Mouse (Mus musculus) midbrain, embryonic 10.5 days (tissue): ENCODE measurements around the gene Mttp. TPM values are rescaled to one million over a fixed set of nuclear protein-coding genes. Genes with fewer than 3 reads are reported as not detected.

ENCODE experiments used
- DNase-seq: peaks from one replicate; pipeline ENCODE4 v3.0.0-alpha.2; 2017; ENCODE audit warnings: low spot score
- H3K27ac ChIP-seq: fragments of 300-500 bp; sonication (generic); replicated peaks from 2 replicates; pipeline ENCODE4 v1.5.1; 2016; ENCODE audit warnings: mild to moderate bottlenecking
- H3K27me3 ChIP-seq: fragments of 300-500 bp; sonication (generic); 2 replicates; pipeline ENCODE4 v1.6.1; 2016; ENCODE audit warnings: low read depth, mild to moderate bottlenecking; ENCODE audit not compliant: poor library complexity, severe bottlenecking
- H3K36me3 ChIP-seq: fragments of 300-500 bp; sonication (generic); 2 replicates; pipeline ENCODE4 v1.6.1; 2016; ENCODE audit warnings: mild to moderate bottlenecking, moderate library complexity
- H3K4me1 ChIP-seq: fragments of 300-500 bp; sonication (generic); 2 replicates; pipeline ENCODE4 v1.6.1; 2016
- H3K4me3 ChIP-seq: fragments of 300-500 bp; sonication (generic); 2 replicates; pipeline ENCODE4 v1.5.1; 2016; ENCODE audit warnings: mild to moderate bottlenecking, moderate library complexity
- H3K9me3 ChIP-seq: fragments of 300-500 bp; sonication (generic); replicated peaks from 2 replicates; pipeline ENCODE4 v1.6.1; 2016; ENCODE audit warnings: mild to moderate bottlenecking
- WGBS: fragments of 180-500 bp; shearing (Covaris S2); methylation state at CpG from one replicate; pipeline ENCODE4 v1.1.7; 2016; 5-methylcytosine and 5-hydroxymethylcytosine counted together
- polyA plus RNA-seq: library from polyadenylated mRNA; unstranded; fragments of >200 nt; fragmentation: Nextera tagmentation; extraction: Ambion mirVana; gene quantifications from 2 replicates; pipeline ENCODE4 v1.2.1, GENCODE M21; 2016

Mttp gene
- polyA plus RNA-seq, 1 experiment from 2014 or later = 11.3 TPM

DNA sequence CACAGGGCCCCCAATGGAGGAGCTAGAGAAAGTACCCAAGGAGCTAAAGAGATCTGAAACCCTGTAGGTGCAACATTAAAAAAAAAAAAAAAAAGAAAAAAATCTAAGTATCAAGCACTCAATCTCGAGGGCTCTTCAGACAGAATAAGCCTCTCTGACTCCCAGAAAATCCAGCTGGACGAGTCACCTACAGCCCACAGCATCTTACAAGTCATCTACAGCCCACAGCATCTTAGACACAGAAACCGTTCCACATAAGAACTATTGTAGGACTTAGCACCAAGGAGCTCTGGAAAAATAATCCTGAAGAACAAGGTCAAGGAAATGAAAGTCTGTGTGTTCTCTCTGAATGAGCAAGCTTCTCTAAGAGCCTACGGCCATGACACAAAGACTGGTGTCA, 42.8 kb downstream of the Mttp start:
- Histone ChIP-seq H3K9me3 (no peaks in the 10 kb centered on the region), H3K27ac (no peak overlapping the region), H3K4me1 (peaks cover 11% of the 10 kb centered on the region), H3K4me3 (no peak overlapping the region), H3K27me3 (no peaks in the 10 kb centered on the region), H3K36me3 (no peaks in the 10 kb centered on the region)
- WGBS = 87% methylated on average over 4 of the region's 4 CpGs
- DNase-seq = no peak

GRCm38 (mm10) chr3:138097718-138098117, 47.0 kb downstream of the Mttp start:
- Histone ChIP-seq H3K27ac (0 out of 2 replicates have a peak overlapping the region, but pooled peaks have one; percentile 52), H3K4me3 (no peak overlapping the region), H3K9me3 (no peaks in the 10 kb centered on the region), H3K4me1 (peaks cover 12% of the 10 kb centered on the region), H3K36me3 (peaks cover 9% of the 10 kb centered on the region), H3K27me3 (no peaks in the 10 kb centered on the region)
- DNase-seq = no peak
- 85% methylated on average over 1 of the region's 1 CpGs for WGBS

DNA sequence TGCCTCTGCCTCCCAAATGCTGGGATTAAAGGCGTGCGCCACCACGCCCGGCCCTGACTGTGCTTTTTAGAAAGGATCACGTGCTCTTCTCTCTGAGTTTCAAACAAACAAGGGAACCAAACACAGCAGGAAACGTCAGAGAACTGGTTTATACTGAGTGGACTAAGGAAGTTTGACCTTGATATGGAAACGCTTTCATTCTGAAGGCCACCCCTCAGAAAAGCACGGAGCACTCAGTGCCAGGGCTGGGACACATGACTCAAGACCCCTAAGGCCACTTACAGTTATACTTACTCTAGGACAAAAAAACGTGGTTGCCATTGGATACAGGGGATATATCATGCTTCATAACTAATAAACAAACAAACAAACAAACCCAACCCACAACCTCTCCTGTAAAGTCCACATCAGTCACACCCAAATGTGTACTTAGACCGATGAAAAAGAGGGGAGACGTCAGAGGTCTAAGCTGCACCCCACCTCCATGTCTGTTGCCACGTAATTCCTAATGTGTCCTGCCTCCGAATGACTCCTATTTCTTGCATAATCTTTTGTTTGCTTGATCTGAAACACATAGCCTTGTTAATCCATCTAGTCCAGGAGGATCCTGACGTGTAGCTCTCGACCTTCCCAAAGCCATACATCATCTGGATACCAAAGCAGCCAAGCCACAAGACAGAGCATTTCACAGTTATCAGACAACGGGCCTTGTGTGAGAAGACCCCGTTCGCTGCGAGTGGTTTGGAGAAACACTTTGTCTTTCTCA, 48.3 kb downstream of the Mttp start:
- 91% methylated on average over 19 of the region's 19 CpGs for WGBS
- H3K27me3 ChIP-seq = no peaks in the 10 kb centered on the region
- peak overlapping the region; percentile 52; the same call in 1 of the 2 replicates for H3K27ac ChIP-seq

GRCm38 (mm10) chr3:138095718-138096117, 49.0 kb downstream of the Mttp start:
- no peak overlapping the region for H3K27ac ChIP-seq
- peaks cover 12% of the 10 kb centered on the region for H3K4me1 ChIP-seq
- H3K36me3 ChIP-seq = peaks cover 9% of the 10 kb centered on the region
- H3K9me3 ChIP-seq = no peaks in the 10 kb centered on the region
- WGBS = 83% methylated on average over 10 of the region's 10 CpGs
- DNase-seq = no peak
- H3K27me3 ChIP-seq = no peaks in the 10 kb centered on the region
- H3K4me3 ChIP-seq = no peak overlapping the region

More for the DNA sequence above, 48.3 kb downstream of the Mttp start:
- Histone ChIP-seq H3K4me1 (peaks cover 12% of the 10 kb centered on the region), H3K36me3 (peaks cover 9% of the 10 kb centered on the region), H3K9me3 (no peaks in the 10 kb centered on the region), H3K4me3 (no peak overlapping the region)
- no peak for DNase-seq

DNA sequence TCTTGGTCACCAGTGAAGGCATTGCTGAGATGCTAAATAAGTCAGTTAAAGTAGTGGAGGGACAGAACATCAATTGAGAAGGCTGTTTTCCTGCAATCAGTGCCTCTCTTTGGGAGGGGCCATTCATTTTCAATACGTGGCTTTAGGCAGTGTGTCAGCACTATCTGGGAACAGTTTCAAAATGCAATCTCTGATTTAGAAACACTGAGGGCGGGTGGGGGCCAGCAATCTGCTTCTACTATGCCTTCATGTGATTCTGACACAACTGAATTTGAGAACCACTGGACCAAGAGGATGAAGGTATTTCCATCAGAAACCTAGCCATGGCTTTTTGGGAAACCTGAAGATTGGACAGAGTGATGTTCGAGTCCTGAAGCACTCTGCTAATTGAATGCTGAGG, 49.5 kb downstream of the Mttp start:
- Histone ChIP-seq H3K36me3 (peaks cover 9% of the 10 kb centered on the region), H3K27me3 (no peaks in the 10 kb centered on the region), H3K4me1 (peaks cover 12% of the 10 kb centered on the region), H3K27ac (no peak overlapping the region), H3K4me3 (no peak overlapping the region), H3K9me3 (no peaks in the 10 kb centered on the region)
- no peak for DNase-seq
- 87% methylated on average over 3 of the region's 3 CpGs for whole genome bisulfite sequencing

GRCm38 (mm10) chr3:138083896-138084295, 60.9 kb downstream of the Mttp start:
- H3K27me3 ChIP-seq = no peaks in the 10 kb centered on the region
- WGBS = 74% methylated on average over 4 of the region's 4 CpGs
- no peak overlapping the region for H3K4me3 ChIP-seq
- no peak overlapping the region for H3K27ac ChIP-seq
- DNase-seq = no peak
- no peaks in the 10 kb centered on the region for H3K36me3 ChIP-seq
- no peaks in the 10 kb centered on the region for H3K9me3 ChIP-seq
- peaks cover 15% of the 10 kb centered on the region for H3K4me1 ChIP-seq

DNA sequence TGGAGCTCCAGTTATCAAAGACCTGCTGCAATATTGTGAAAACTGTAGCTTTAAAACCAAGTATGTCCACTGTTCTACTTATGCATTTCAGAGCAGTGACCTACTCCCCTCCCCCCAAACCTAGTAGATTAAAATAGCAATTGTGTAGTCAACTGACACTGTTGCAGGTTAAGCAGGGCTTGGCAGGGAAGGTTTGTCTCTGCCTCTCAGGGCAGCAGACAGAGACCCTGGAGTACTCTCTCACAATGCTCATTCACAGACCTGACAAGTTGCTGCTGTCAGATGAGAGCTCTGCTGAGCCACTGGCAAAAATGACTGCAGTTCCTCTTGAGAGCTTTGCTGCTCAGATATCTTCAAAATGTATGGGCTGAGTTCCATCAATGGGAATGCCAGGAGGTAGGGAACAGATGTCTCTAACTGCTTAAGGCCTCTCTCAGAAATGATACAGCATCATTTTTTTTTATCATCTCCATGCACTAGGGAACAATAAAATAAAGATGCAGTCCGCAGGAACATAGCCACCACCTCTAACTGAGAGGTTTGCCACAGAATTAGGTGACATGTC, 61.6 kb downstream of the Mttp start:
- WGBS = 97% methylated on average over 1 of the region's 1 CpGs
- Histone ChIP-seq H3K36me3 (no peaks in the 10 kb centered on the region), H3K4me3 (no peak overlapping the region), H3K27me3 (no peaks in the 10 kb centered on the region), H3K4me1 (peaks cover 15% of the 10 kb centered on the region), H3K27ac (no peak overlapping the region), H3K9me3 (no peaks in the 10 kb centered on the region)
- no peak for DNase-seq

- Histone ChIP-seq H3K4me1 (peaks cover 8% of the 10 kb centered on the region), H3K27me3 (no peaks in the 10 kb centered on the region), H3K9me3 (no peaks in the 10 kb centered on the region), H3K27ac (no peak overlapping the region), H3K4me3 (no peak overlapping the region), H3K36me3 (no peaks in the 10 kb centered on the region)
- WGBS = 79% methylated on average over 1 of the region's 1 CpGs
- no peak for DNase-seq
These were observed 66.1 kb downstream of the Mttp start for GRCm38 (mm10) chr3:138078701-138079100.

DNA sequence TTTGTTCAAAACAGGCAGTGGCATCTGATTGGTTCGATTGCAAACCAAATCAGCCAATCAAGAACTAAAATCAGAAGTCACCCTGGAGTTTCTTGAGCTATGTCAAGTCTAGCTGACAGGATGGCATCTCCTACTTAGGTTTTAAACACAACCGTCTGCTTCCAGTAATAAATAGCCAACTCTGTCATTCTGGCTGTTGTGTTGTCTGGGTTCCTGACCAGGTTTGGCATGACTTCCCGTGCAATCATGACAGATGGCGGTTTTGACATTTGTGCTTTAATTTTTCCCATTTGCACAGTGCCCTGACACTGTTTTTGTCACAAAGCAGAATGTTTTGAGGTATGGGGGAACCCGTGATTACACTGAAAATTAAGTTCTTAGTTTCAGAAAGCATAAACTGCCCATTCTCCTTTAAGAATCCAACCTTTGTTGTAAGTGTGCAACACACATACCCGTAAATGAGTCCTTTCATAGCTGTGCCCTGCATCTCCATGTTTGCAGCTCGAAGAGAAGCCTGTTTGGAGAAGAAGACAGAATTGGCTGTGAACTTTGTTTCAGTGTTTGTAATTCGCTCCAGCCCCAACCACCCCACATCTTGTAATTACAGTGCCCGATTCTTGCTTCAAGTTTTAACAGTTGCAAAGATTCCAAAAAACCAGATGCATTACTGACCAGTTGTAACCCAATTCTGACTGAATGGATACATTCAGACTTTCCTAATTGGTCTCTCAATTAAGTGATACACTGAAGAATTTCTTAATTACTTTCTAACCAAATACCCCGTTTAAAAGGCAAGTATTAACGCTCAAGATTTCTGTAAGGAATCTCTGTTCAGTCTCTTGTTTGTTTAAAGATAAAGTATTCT, 67.1 kb downstream of the Mttp start:
- no peak overlapping the region for H3K4me3 ChIP-seq
- H3K27ac ChIP-seq = no peak overlapping the region
- H3K4me1 ChIP-seq = no peaks in the 10 kb centered on the region
- no peak for DNase-seq
- no peaks in the 10 kb centered on the region for H3K9me3 ChIP-seq
- 88% methylated on average over 11 of the region's 11 CpGs for WGBS
- no peaks in the 10 kb centered on the region for H3K36me3 ChIP-seq
- no peaks in the 10 kb centered on the region for H3K27me3 ChIP-seq

DNA sequence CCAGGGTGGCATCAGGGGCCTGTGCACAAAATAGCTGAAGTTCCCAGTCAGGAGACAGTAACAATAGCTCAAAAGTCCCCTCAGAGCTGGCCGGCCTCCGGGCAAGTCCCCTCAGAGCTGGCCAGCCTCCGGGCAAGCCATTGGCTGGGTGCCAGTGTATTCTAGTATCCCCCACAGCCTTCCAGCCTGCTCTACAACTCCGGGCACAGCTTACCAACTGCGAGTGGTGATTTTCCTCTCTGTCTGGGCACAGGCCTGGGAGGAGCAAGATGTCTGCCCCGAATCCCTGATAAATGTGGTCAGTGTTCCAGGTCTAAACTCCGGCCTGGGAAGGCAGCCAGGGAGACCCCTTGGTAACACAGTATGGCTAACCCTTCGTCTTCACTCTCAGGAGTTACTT, 69.6 kb downstream of the Mttp start:
- no peak overlapping the region for H3K4me3 ChIP-seq

DNA sequence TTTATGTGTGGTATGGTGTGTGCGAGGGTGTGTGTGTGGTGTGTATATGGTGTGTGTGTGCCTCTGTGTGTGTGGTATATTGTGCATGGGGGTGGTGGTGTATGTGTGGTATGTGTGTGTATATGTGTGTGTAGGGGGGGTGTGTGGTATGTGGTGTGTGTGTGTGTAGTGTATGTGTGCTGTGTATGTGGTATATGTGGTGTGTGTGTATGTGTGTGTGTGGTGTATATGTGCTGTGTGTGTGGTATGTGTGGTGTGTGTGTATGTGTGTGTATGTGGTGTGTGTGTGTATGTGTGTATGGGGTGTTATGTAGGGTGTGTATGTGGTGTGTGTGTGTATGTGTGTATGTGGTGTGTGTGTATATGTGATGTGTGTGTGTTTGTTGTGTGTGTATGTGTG, 70.6 kb downstream of the Mttp start:
- no peak for DNase-seq
- H3K36me3 ChIP-seq = no peaks in the 10 kb centered on the region
- 92% methylated on average over 1 of the region's 1 CpGs for WGBS
- peaks cover 5% of the 10 kb centered on the region; the same call in 1 of the 2 replicates for H3K27me3 ChIP-seq
- no peak overlapping the region for H3K4me3 ChIP-seq
- H3K9me3 ChIP-seq = no peaks in the 10 kb centered on the region
- peaks cover 21% of the 10 kb centered on the region for H3K4me1 ChIP-seq
- no peak overlapping the region for H3K27ac ChIP-seq

More for the DNA sequence above, 69.6 kb downstream of the Mttp start:
- Histone ChIP-seq H3K27ac (no peak overlapping the region), H3K4me1 (peaks cover 15% of the 10 kb centered on the region), H3K9me3 (no peaks in the 10 kb centered on the region), H3K27me3 (no peaks in the 10 kb centered on the region), H3K36me3 (no peaks in the 10 kb centered on the region)
- WGBS = 89% methylated on average over 8 of the region's 8 CpGs
- no peak for DNase-seq

DNA sequence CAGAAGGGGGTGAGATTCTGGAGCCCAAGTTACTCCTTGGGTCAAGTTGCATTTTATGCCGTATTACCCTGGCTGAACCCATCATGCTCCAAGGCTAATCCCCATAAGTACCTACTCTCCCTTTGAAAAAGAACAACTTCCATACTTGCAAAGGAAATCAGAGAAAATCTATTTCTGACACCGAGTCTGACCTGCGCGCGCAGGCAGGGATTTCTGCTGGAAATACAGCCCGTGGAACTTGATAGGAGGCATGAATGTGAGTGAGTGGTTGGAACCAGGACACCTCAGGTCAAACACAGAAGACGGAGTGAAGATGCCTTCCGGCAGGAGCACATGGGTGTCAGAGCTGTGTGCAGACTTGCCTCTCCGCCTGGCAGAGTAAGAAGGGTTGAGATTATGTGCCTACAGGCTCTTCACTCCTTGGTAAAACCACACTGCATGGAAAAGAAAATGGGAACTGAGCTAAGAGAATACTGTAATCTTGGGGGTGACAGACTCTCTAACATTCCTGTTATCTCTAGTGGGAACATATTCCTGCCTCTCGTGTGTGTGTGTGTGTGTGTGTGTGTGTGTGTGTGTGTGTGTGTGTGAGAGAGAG, 73.2 kb downstream of the Mttp start:
- 84% methylated on average over 10 of the region's 10 CpGs for WGBS
- peaks cover 5% of the 10 kb centered on the region; the same call in 1 of the 2 replicates for H3K27me3 ChIP-seq
- no peak for DNase-seq
- H3K4me1 ChIP-seq = peaks cover 21% of the 10 kb centered on the region
- no peaks in the 10 kb centered on the region for H3K9me3 ChIP-seq
- no peak overlapping the region for H3K4me3 ChIP-seq
- H3K36me3 ChIP-seq = no peaks in the 10 kb centered on the region
- H3K27ac ChIP-seq = no peak overlapping the region
